Mouse (Mus musculus): ENCODE data around the gene Mustn1. TPM values are rescaled to one million over a fixed set of nuclear protein-coding genes. Genes with fewer than 3 reads are reported as not detected.

The Mustn1 gene
- polyA plus RNA-seq, 1 experiment, result 1.9 TPM

DNA sequence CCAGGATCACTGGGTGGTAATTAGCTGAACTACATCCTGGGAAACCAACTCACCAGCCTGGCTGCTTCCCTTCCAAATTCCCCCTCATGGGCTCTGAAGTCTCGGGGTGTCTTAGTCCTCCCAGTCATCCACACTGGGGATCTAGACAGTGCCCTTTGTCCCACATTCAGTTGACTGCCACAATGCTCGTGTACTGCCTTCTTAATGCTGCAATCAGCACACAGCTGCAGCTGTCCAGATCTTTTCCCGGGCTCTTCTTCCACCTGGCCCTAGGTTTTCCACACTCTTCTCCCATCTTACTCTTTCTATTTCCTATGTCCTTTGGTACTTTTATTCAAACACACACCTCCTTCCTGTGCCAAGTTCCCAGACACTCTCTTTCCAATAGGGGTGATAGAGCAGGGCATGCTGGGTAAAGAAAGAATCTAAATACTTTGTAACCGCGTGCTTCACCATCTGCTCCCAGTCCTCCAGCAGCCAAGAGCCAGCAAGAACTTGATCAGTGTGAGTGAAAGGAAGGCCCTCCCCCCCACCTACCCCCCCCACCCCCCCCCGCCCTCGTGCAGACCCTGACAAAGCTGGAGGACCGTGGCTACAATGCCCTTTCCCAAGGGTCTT lies 43.2 kb downstream of the Mustn1 start:
- Histone ChIP-seq H3K27me3 (ENCODE audit: control insufficient read depth, insufficient read depth, low read length) (no peaks in the 10 kb centered on the region), H3K4me3 (replicated peaks; ENCODE audit: insufficient read depth, low read depth, low read length) (no peak overlapping the region), H3K4me1 (ENCODE audit: control insufficient read depth, insufficient read depth, low read length) (no peaks in the 10 kb centered on the region), H3K27ac (ENCODE audit: insufficient read depth, low read length) (no peak overlapping the region)
- no peak for DNase-seq
- TF ChIP-seq POLR2A (IDR thresholded peaks at IDR 0.05; ENCODE audit: borderline replicate concordance, insufficient read depth, low read length) (no peak), CTCF (IDR thresholded peaks at IDR 0.05; ENCODE audit: borderline replicate concordance, insufficient read depth, low read depth, low read length) (no peak)
- 22% methylated on average over 8 of the region's 8 CpGs for WGBS

DNA sequence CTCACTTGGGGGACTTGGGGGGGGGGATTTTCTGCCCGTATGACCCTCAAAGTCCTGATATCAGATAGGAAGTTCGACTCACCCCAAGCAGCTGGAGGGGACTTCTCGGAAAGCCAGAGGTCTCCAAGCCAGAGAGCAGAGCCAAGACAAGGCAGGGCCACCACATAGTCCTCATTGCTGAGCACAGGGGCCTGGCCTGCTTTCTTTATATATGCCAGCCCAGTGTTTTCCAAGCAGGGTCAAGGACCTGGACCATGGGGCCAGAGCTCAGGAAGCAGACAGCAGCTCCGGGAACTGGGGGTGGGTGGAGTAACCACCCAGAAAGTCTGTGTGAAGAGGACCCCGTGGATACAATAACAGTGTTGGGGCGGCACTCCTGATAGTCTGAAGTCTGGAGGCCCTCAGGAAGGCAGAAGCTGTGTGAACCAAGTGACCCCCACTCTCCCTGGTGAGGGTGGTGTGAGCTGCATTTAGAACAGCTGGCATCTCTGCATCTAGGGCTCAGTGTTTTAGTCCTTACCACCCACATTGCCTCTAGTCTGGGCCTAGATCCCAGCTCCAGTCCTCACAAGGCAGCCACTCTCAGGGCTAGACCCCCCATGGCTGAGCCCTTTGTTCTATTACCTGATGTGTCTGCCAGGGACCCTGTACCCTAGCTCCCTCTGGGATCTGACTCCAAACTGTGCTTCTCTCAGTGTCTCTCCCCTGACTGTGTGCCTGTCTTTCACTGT lies 44.5 kb downstream of the Mustn1 start, which contains the start of gene Itih3:
TSS of gene Itih3 (minus strand) at position 386 of the 731 bp plus-strand sequence.
- peak; percentile 10 to 50 for DNase-seq
- TF ChIP-seq POLR2A (IDR thresholded peaks at IDR 0.05; ENCODE audit: borderline replicate concordance, insufficient read depth, low read length), result no peak
- TF ChIP-seq CTCF (IDR thresholded peaks at IDR 0.05; ENCODE audit: borderline replicate concordance, insufficient read depth, low read depth, low read length), result no peak
- Histone ChIP-seq H3K4me1 (ENCODE audit: control insufficient read depth, insufficient read depth, low read length) (no peaks in the 10 kb centered on the region), H3K4me3 (replicated peaks; ENCODE audit: insufficient read depth, low read depth, low read length) (no peak within 1 kb of the TSS), H3K27me3 (ENCODE audit: control insufficient read depth, insufficient read depth, low read length) (no peaks in the 10 kb centered on the region), H3K27ac (ENCODE audit: insufficient read depth, low read length) (no peak within 1 kb of the TSS)
- WGBS, result 58% methylated on average over 6 of the region's 6 CpGs

DNA sequence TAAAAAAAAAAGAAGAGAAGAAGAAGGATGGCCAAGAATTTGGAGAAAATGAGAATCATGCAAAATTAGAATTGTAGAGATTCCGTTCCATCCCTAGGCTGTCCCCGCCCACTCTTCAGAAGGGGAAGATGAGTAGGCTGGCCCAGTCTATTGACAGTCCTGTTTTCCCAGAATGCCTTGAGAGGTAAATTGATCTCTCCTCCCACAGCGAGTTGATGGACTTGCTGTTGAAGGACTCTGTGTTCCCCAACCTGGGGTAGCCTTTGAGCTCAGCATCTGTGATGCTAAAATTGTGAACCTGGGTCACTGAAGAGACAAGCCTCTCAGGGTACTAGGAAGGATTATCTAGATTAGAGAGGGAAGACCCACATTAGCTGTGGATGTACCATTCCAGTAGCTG lies 46.5 kb downstream of the Mustn1 start:
- Histone ChIP-seq H3K4me3 (replicated peaks; ENCODE audit: insufficient read depth, low read depth, low read length) (no peak overlapping the region), H3K27me3 (ENCODE audit: control insufficient read depth, insufficient read depth, low read length) (no peaks in the 10 kb centered on the region), H3K27ac (ENCODE audit: insufficient read depth, low read length) (no peak overlapping the region), H3K4me1 (ENCODE audit: control insufficient read depth, insufficient read depth, low read length) (no peaks in the 10 kb centered on the region)
- 94% methylated on average over 3 of the region's 3 CpGs for WGBS
- no peak for DNase-seq
- no peak for TF ChIP-seq POLR2A (IDR thresholded peaks at IDR 0.05; ENCODE audit: borderline replicate concordance, insufficient read depth, low read length)
- TF ChIP-seq CTCF (IDR thresholded peaks at IDR 0.05; ENCODE audit: borderline replicate concordance, insufficient read depth, low read depth, low read length), result no peak

GRCm38 (mm10) chr14:30930386-30930785 lies 51.4 kb downstream of the Mustn1 start:
- H3K4me3 ChIP-seq (replicated peaks; ENCODE audit: insufficient read depth, low read depth, low read length), result no peak overlapping the region
- no peak for DNase-seq
- TF ChIP-seq POLR2A (IDR thresholded peaks at IDR 0.05; ENCODE audit: borderline replicate concordance, insufficient read depth, low read length) (no peak), CTCF (IDR thresholded peaks at IDR 0.05; ENCODE audit: borderline replicate concordance, insufficient read depth, low read depth, low read length) (no peak)
- H3K27ac ChIP-seq (ENCODE audit: insufficient read depth, low read length), result no peak overlapping the region
- H3K4me1 ChIP-seq (ENCODE audit: control insufficient read depth, insufficient read depth, low read length), result no peaks in the 10 kb centered on the region
- H3K27me3 ChIP-seq (ENCODE audit: control insufficient read depth, insufficient read depth, low read length), result no peaks in the 10 kb centered on the region
- 92% methylated on average over 4 of the region's 4 CpGs for WGBS

Other genes with a start within 250 kb of the Mustn1 start
- 12.1 and 12.4 TPM in 2 replicates for gene Rft1, start 224.8 kb upstream of the Mustn1 start, polyA plus RNA-seq (2012; rRNA removed)
- 8.9 and 9.7 TPM in 2 replicates for gene Sfmbt1, start 164.4 kb upstream of the Mustn1 start, polyA plus RNA-seq (2012; rRNA removed)
- gene Tmem110, start 53.6 kb upstream of the Mustn1 start, polyA plus RNA-seq (2012; rRNA removed), result 34.3 and 36.5 TPM in 2 replicates
- 0.14 and 0.47 TPM in 2 replicates for gene Itih4, start 7.3 kb downstream of the Mustn1 start, polyA plus RNA-seq (2012; rRNA removed)
- 76.7 and 82.8 TPM in 2 replicates for gene Itih3, start 44.6 kb downstream of the Mustn1 start, polyA plus RNA-seq (2012; rRNA removed)
- not detected in 2 replicates for gene Itih1, start 64.1 kb downstream of the Mustn1 start, polyA plus RNA-seq (2012; rRNA removed)
- 15.5 and 16.2 TPM in 2 replicates for gene Nek4, start 72.2 kb downstream of the Mustn1 start, polyA plus RNA-seq (2012; rRNA removed)
- gene Glt8d1, start 122.2 kb downstream of the Mustn1 start, polyA plus RNA-seq (2012; rRNA removed), result 79.5 and 84.4 TPM in 2 replicates
- gene Spcs1, start 122.5 kb downstream of the Mustn1 start, polyA plus RNA-seq (2012; rRNA removed), result 277 and 290 TPM in 2 replicates
- gene Pbrm1, start 139.9 kb downstream of the Mustn1 start, polyA plus RNA-seq (2012; rRNA removed), result 22.2 and 24.2 TPM in 2 replicates
- 47.3 and 52.1 TPM in 2 replicates for gene Gnl3, start 140.0 kb downstream of the Mustn1 start, polyA plus RNA-seq (2012; rRNA removed)
- gene Smim4, start 249.8 kb downstream of the Mustn1 start, polyA plus RNA-seq (2012; rRNA removed), result 35.3 and 42.4 TPM in 2 replicates